Mouse (Mus musculus) right cerebral cortex, adult 18-20 months (tissue): Measurements from ENCODE around the gene Mcu.

Experiments
- DNase-seq: peaks from one replicate; pipeline ENCODE4 v3.0.0; 2022; ENCODE audit warnings: mixed read lengths

Mcu gene

DNA sequence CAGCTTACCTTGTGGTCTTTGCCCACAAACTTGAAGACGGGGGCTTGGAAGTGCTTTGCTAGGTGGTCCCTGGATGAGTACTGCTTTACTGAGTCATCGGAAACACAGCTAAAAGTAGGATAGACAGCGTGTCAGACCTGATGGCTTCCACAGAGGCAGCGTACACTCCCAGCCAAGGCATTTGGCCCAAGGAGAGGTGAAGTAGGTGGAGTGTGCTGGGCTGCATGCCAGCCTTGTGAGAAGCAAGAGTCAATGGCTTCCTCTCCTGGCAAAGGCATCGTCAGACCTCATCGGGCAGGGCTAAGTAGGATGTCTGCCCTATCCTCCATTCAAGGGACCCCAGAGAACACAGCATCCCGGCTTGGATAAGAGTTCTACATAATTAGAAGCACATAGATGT, 191.1 kb downstream of the Mcu start:
- DNase-seq, result no peak

GRCm38 (mm10) chr10:59424453-59424852, 192.0 kb downstream of the Mcu start:
- DNase-seq, result no peak

DNA sequence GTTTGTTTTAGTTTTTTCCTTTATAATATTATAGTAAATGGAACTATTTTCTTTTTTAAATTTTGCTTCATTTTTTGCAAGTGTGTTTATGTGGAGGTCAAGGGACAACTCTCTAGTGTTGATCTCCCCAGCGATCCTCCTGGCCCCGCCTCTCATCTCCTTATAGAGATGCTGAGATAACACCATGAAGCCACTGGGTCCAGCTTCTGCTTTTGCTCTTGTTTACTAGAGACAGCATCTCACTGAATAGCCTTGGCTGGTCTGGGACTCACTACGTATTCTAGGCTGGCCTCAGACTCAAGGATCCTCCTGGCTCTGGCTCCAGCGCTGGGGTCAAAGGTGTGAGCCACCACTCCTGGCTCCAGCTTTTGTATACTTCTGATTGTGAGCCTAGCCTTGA, 197.0 kb downstream of the Mcu start:
- DNase-seq, result no peak

GRCm38 (mm10) chr10:59416623-59417022, 199.9 kb downstream of the Mcu start:
- no peak for DNase-seq

GRCm38 (mm10) chr10:59413711-59414110, 202.8 kb downstream of the Mcu start:
- DNase-seq, result no peak

GRCm38 (mm10) chr10:59410264-59410663, 206.2 kb downstream of the Mcu start:
- DNase-seq, result no peak

DNA sequence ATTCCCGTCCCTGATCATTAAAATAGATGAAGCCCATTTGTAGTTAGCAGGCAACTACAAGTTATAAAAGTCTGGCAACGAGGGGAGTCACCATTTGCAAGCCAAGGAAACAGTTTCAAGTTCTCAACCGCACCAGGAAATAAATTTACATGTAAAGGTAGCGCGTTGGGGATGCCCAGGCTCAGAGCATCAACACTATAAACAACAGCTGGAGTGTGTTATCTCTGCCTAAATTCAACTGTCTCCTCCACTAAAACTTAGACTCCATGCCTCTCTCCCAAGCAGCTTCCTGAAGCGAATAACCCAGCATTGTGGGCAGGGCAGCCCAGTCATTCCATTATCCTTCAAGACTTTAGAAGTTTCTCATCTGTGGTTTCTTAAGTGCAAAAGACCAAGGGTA, 208.0 kb downstream of the Mcu start:
- DNase-seq, result no peak

GRCm38 (mm10) chr10:59403793-59404149, 212.7 kb downstream of the Mcu start:
- DNase-seq, result no peak

GRCm38 (mm10) chr10:59402899-59403792, 213.3 kb downstream of the Mcu start, which contains the start of gene Pla2g12b:
TSS of gene Pla2g12b (plus strand) at chr10:59403660.
- DNase-seq, result no peak
